Mouse (Mus musculus): ENCODE measurements at regions not wholly inside any gene's neighbourhood (a gene's known extent, or its start where the extent isn't known, plus 50 kb on each side); places are given as distances from the start of the nearest gene placed in this dataset.

GRCm38 (mm10) chr17:47144996-47145395 is 134.6 kb upstream of the Ubr2 start:
- no peak for TF ChIP-seq CTCF (IDR thresholded peaks at IDR 0.05; ENCODE audit: low read depth, low read length)
- TF ChIP-seq GATA1 (IDR thresholded peaks at IDR 0.05; ENCODE audit: borderline replicate concordance, low read length) = no peak
- no peak for TF ChIP-seq TAL1 (conservative IDR thresholded peaks at IDR 0.05; ENCODE audit: low read depth, low read length)
- no peak for TF ChIP-seq POLR2AphosphoS5 (IDR thresholded peaks at IDR 0.05; ENCODE audit: insufficient replicate concordance, low read depth, low read length)
- TF ChIP-seq GATA2 (IDR thresholded peaks at IDR 0.05; ENCODE audit: borderline replicate concordance, low read depth, low read length) = no peak
